Mouse (Mus musculus) limb, embryonic 11.5 days (tissue): ENCODE data around the gene Akap6. TPM values are rescaled to one million over a fixed set of nuclear protein-coding genes. Genes with fewer than 3 reads are reported as not detected.

Experiments
- ATAC-seq: fragments of 200-750 bp; cut with Nextera tagmentation; 2 replicates; pipeline ENCODE4 v1.8.0; 2017; ENCODE audit warnings: low read depth; ENCODE audit not compliant: insufficient number of reproducible peaks, low FRiP score, low TSS enrichment
- DNase-seq: peaks from one replicate; pipeline ENCODE4 v3.0.0-alpha.2; 2015; ENCODE audit warnings: low spot score
- H3K27ac ChIP-seq: fragments of 300-500 bp; sonication (generic); replicated peaks from 2 replicates; pipeline ENCODE4 v1.5.1; 2014; ENCODE audit warnings: low read depth, mild to moderate bottlenecking, low read length
- H3K27me3 ChIP-seq: fragments of 300-500 bp; sonication (generic); 2 replicates; pipeline ENCODE4 v1.6.1; 2014; ENCODE audit warnings: mild to moderate bottlenecking, low read length, mixed read lengths; ENCODE audit not compliant: control insufficient read depth, insufficient read depth
- H3K36me3 ChIP-seq: fragments of 300-500 bp; sonication (generic); 2 replicates; pipeline ENCODE4 v1.6.1; 2014; ENCODE audit warnings: mild to moderate bottlenecking, low read length, moderate library complexity, mixed read lengths; ENCODE audit not compliant: control insufficient read depth, insufficient read depth
- H3K4me1 ChIP-seq: fragments of 300-500 bp; sonication (generic); 2 replicates; pipeline ENCODE4 v1.6.1; 2014; ENCODE audit warnings: low read length, mixed read lengths; ENCODE audit not compliant: control insufficient read depth, insufficient read depth
- H3K4me2 ChIP-seq: fragments of 300-500 bp; sonication (generic); 2 replicates; pipeline ENCODE4 v1.6.1; 2014; ENCODE audit warnings: low read depth, mild to moderate bottlenecking, moderate library complexity; ENCODE audit not compliant: severe bottlenecking
- H3K4me3 ChIP-seq: fragments of 300-500 bp; sonication (generic); 2 replicates; pipeline ENCODE4 v1.5.1; 2014; ENCODE audit warnings: low read depth, low read length
- H3K9ac ChIP-seq: fragments of 300-500 bp; sonication (generic); 2 replicates; pipeline ENCODE4 v1.6.1; 2014; ENCODE audit warnings: mild to moderate bottlenecking, low read length
- H3K9me3 ChIP-seq: fragments of 300-500 bp; sonication (generic); 2 replicates; pipeline ENCODE4 v1.6.1; 2016; ENCODE audit warnings: low read length; ENCODE audit not compliant: control insufficient read depth
- WGBS: fragments of 180-500 bp; shearing (Covaris S2); extraction: QIAGEN DNeasy Blood & Tissue Kit; methylation state at CpG from one replicate; pipeline ENCODE4 v1.1.7; 2014; 5-methylcytosine and 5-hydroxymethylcytosine counted together
- polyA plus RNA-seq: library from polyadenylated mRNA; unstranded; fragments of >200 nt; fragmentation: Nextera tagmentation; extraction: Ambion mirVana; gene quantifications from 2 replicates; pipeline ENCODE4 v1.2.1, GENCODE M21; 2014

The Akap6 gene
- 0.29 and 0.68 TPM in 2 replicates for polyA plus RNA-seq

- peak; percentile 45 for DNase-seq
- H3K4me1 ChIP-seq = peaks cover 13% of the 10 kb centered on the region
- ATAC-seq = no peak
- H3K4me3 ChIP-seq = no peak within 1 kb of the TSS
- no peak within 1 kb of the TSS for H3K27ac ChIP-seq
- H3K4me2 ChIP-seq = peak within 1 kb of the TSS; percentile 37; the same call in 1 of the 2 replicates
- H3K27me3 ChIP-seq = no peaks in the 10 kb centered on the region
- WGBS = 16% methylated on average over 6 of the region's 6 CpGs
- H3K9ac ChIP-seq = no peak within 1 kb of the TSS
- H3K9me3 ChIP-seq = no peaks in the 10 kb centered on the region
- H3K36me3 ChIP-seq = no peaks in the 10 kb centered on the region
Measured at GRCm38 (mm10) chr12:52699146-52699545, at the start of gene Akap6. TSS of gene Akap6 (plus strand) at chr12:52699383.

- Histone ChIP-seq H3K4me1 (no peaks in the 10 kb centered on the region), H3K9me3 (no peaks in the 10 kb centered on the region), H3K27me3 (no peaks in the 10 kb centered on the region), H3K4me2 (no peak overlapping the region), H3K27ac (no peak overlapping the region), H3K4me3 (no peak overlapping the region), H3K9ac (no peak overlapping the region), H3K36me3 (no peaks in the 10 kb centered on the region)
- DNase-seq = no peak
- WGBS = 73% methylated on average over 7 of the region's 7 CpGs
- no peak for ATAC-seq
Measured at GRCm38 (mm10) chr12:52662907-52663790, 36.0 kb upstream of the Akap6 start.

- 83% methylated on average over 5 of the region's 5 CpGs for WGBS
- no peak for DNase-seq
- ATAC-seq = no peak
- H3K4me2 ChIP-seq = no peak overlapping the region
- no peaks in the 10 kb centered on the region for H3K27me3 ChIP-seq
- no peaks in the 10 kb centered on the region for H3K4me1 ChIP-seq
- H3K9me3 ChIP-seq = no peaks in the 10 kb centered on the region
- no peak overlapping the region for H3K27ac ChIP-seq
- H3K36me3 ChIP-seq = no peaks in the 10 kb centered on the region
- no peak overlapping the region for H3K9ac ChIP-seq
- H3K4me3 ChIP-seq = no peak overlapping the region
Measured at GRCm38 (mm10) chr12:52664944-52665343, 34.2 kb upstream of the Akap6 start.

GRCm38 (mm10) chr12:52671436-52671835 is 27.7 kb upstream of the Akap6 start:
- Histone ChIP-seq H3K9me3 (no peaks in the 10 kb centered on the region), H3K9ac (no peak overlapping the region), H3K27me3 (no peaks in the 10 kb centered on the region), H3K4me3 (no peak overlapping the region), H3K4me1 (peaks cover 7% of the 10 kb centered on the region; the same call in 1 of the 2 replicates), H3K36me3 (no peaks in the 10 kb centered on the region), H3K4me2 (no peak overlapping the region), H3K27ac (no peak overlapping the region)
- peak; percentile 45 for DNase-seq
- peak; percentile 65; the same call in 1 of the 2 replicates for ATAC-seq
- 10% methylated on average over 7 of the region's 7 CpGs for WGBS

- DNase-seq = no peak
- 51% methylated on average over 6 of the region's 6 CpGs for WGBS
- Histone ChIP-seq H3K27ac (no peak overlapping the region), H3K4me2 (no peak overlapping the region), H3K36me3 (no peaks in the 10 kb centered on the region), H3K4me1 (peaks cover 7% of the 10 kb centered on the region; the same call in 1 of the 2 replicates), H3K27me3 (no peaks in the 10 kb centered on the region), H3K4me3 (no peak overlapping the region), H3K9ac (no peak overlapping the region), H3K9me3 (no peaks in the 10 kb centered on the region)
- ATAC-seq = no peak
Measured at GRCm38 (mm10) chr12:52671943-52672342, 27.2 kb upstream of the Akap6 start.

GRCm38 (mm10) chr12:52673361-52673960 is 25.7 kb upstream of the Akap6 start:
- peaks cover 7% of the 10 kb centered on the region; the same call in 1 of the 2 replicates for H3K4me1 ChIP-seq
- H3K27ac ChIP-seq = no peak overlapping the region
- no peak for ATAC-seq
- no peak for DNase-seq
- H3K4me2 ChIP-seq = no peak overlapping the region
- H3K9me3 ChIP-seq = no peaks in the 10 kb centered on the region
- 87% methylated on average over 6 of the region's 6 CpGs for WGBS
- no peak overlapping the region for H3K4me3 ChIP-seq
- H3K9ac ChIP-seq = no peak overlapping the region
- H3K27me3 ChIP-seq = no peaks in the 10 kb centered on the region
- no peaks in the 10 kb centered on the region for H3K36me3 ChIP-seq

GRCm38 (mm10) chr12:52675010-52675409 is 24.2 kb upstream of the Akap6 start:
- Histone ChIP-seq H3K27me3 (no peaks in the 10 kb centered on the region), H3K36me3 (no peaks in the 10 kb centered on the region), H3K4me3 (no peak overlapping the region), H3K9me3 (no peaks in the 10 kb centered on the region), H3K4me1 (peaks cover 7% of the 10 kb centered on the region; the same call in 1 of the 2 replicates), H3K27ac (no peak overlapping the region), H3K4me2 (no peak overlapping the region), H3K9ac (no peak overlapping the region)
- WGBS = 31% methylated on average over 4 of the region's 4 CpGs
- no peak for DNase-seq
- ATAC-seq = no peak

GRCm38 (mm10) chr12:52687355-52687754 is 11.8 kb upstream of the Akap6 start:
- Histone ChIP-seq H3K36me3 (no peaks in the 10 kb centered on the region), H3K27ac (no peak overlapping the region), H3K4me2 (no peak overlapping the region), H3K4me3 (no peak overlapping the region), H3K4me1 (no peaks in the 10 kb centered on the region), H3K9ac (no peak overlapping the region), H3K9me3 (no peaks in the 10 kb centered on the region), H3K27me3 (no peaks in the 10 kb centered on the region)
- no peak for DNase-seq
- 84% methylated on average over 9 of the region's 9 CpGs for WGBS
- ATAC-seq = no peak
